Mouse (Mus musculus) heart, embryonic 15.5 days (tissue): Measurements from ENCODE around the gene Gm19426. TPM values are rescaled to one million over a fixed set of nuclear protein-coding genes. Genes with fewer than 3 reads are reported as not detected.
"Not testable (repeated sequence)": the region's sequence is repeated elsewhere in the genome, so short reads cannot be mapped to it uniquely, and the experiment has no call there.

Source experiments
- ATAC-seq: fragments of 200-750 bp; cut with Nextera tagmentation; replicated peaks from 2 replicates; pipeline ENCODE4 v1.8.0; 2017; ENCODE audit warnings: low read depth, moderate TSS enrichment; ENCODE audit not compliant: insufficient number of reproducible peaks, insufficient read depth, low FRiP score
- H3K27ac ChIP-seq: fragments of 300-500 bp; sonication (generic); 2 replicates; pipeline ENCODE4 v1.5.1; 2015; ENCODE audit warnings: mild to moderate bottlenecking, inconsistent platforms
- H3K27me3 ChIP-seq: fragments of 300-500 bp; sonication (generic); 2 replicates; pipeline ENCODE4 v1.6.1; 2015; ENCODE audit warnings: inconsistent platforms
- H3K36me3 ChIP-seq: fragments of 300-500 bp; sonication (generic); 2 replicates; pipeline ENCODE4 v1.6.1; 2015; ENCODE audit warnings: mild to moderate bottlenecking, inconsistent platforms
- H3K4me1 ChIP-seq: fragments of 300-500 bp; sonication (generic); replicated peaks from 2 replicates; pipeline ENCODE4 v1.6.1; 2015; ENCODE audit warnings: inconsistent platforms
- H3K4me2 ChIP-seq: fragments of 300-500 bp; sonication (generic); 2 replicates; pipeline ENCODE4 v1.6.1; 2015; ENCODE audit warnings: inconsistent platforms, mild to moderate bottlenecking, moderate library complexity
- H3K4me3 ChIP-seq: fragments of 300-500 bp; sonication (generic); 2 replicates; pipeline ENCODE4 v1.5.1; 2015; ENCODE audit warnings: mild to moderate bottlenecking, inconsistent platforms
- H3K9ac ChIP-seq: fragments of 300-500 bp; sonication (generic); 2 replicates; pipeline ENCODE4 v1.6.1; 2015; ENCODE audit warnings: mild to moderate bottlenecking, inconsistent platforms
- H3K9me3 ChIP-seq: fragments of 300-500 bp; sonication (generic); replicated peaks from 2 replicates; pipeline ENCODE4 v1.6.1; 2016; ENCODE audit warnings: inconsistent platforms
- WGBS: fragments of 180-500 bp; shearing (Covaris S2); methylation state at CpG from one replicate; pipeline ENCODE4 v1.1.7; 2015; ENCODE audit warnings: mixed read lengths; 5-methylcytosine and 5-hydroxymethylcytosine counted together
- polyA plus RNA-seq: library from polyadenylated mRNA; unstranded; fragments of >200 nt; fragmentation: Nextera tagmentation; extraction: Ambion mirVana; gene quantifications from 2 replicates; pipeline ENCODE4 v1.2.1, GENCODE M21; 2015

Gene Gm19426
- polyA plus RNA-seq, 1 experiment from 2014 or later = 5.3 TPM

- H3K4me1 ChIP-seq = peaks cover 57% of the 10 kb centered on the region
- peak overlapping the region; percentile 64 for H3K4me2 ChIP-seq
- ATAC-seq = no peak
- H3K4me3 ChIP-seq = peak overlapping the region; percentile 49
- H3K9ac ChIP-seq = peak overlapping the region; percentile 37
- H3K9me3 ChIP-seq = no peaks in the 10 kb centered on the region
- H3K36me3 ChIP-seq = no peaks in the 10 kb centered on the region
- H3K27ac ChIP-seq = no peak overlapping the region
- under 1% methylated on average over 11 of the region's 11 CpGs for WGBS
- peaks cover 17% of the 10 kb centered on the region; the same call in 1 of the 2 replicates for H3K27me3 ChIP-seq
Measured at GRCm38 (mm10) chr2:84734351-84734864, 9.0 kb downstream of the Gm19426 start.

DNA sequence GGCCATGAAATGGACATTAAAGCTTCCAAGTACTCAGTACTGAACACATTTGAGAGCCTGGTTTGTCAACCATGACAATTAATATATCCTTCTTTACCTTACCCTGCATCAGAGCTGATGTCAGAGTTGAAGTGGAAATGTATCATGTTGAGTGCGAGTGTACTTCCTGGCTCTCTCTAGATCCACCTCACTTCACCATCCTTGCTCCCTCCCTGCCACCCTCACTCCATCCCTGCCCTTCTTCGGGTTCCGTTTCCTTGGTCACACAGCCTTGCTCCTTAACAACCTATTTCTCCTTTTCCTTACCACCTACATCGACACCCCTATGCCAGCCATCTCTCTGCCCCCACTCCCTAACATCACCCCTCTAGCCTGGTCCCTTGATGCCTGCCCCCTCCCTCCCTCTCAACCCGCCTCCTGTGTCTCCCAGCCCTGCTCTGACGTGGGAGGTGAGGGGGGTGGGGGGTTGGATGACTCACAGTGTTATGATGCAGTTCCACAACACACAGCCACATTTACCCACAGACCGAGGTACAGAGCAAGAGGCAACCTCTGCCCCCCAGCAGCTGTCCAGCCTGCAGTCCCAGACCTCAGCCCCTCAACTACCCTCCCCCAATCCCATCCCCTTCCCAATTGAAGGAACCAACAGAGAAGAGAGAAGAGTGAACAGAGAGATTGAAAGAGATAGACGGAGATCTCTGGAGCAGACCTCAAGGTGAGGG, 9.7 kb downstream of the Gm19426 start, which contains the start of gene Ypel4:
Gene Ypel4, plus strand, starts transcription at position 480 of the 722 bp plus-strand sequence.
- H3K36me3 ChIP-seq = no peaks in the 10 kb centered on the region
- H3K27ac ChIP-seq = no peak within 1 kb of the TSS
- H3K27me3 ChIP-seq = peaks cover 17% of the 10 kb centered on the region; the same call in 1 of the 2 replicates
- peaks cover 53% of the 10 kb centered on the region for H3K4me1 ChIP-seq
- WGBS = 3% methylated on average over 8 of the region's 8 CpGs
- H3K4me3 ChIP-seq = peak within 1 kb of the TSS; percentile 49
- no peaks in the 10 kb centered on the region for H3K9me3 ChIP-seq
- peak within 1 kb of the TSS; percentile 64 for H3K4me2 ChIP-seq
- peak; percentile 58 for ATAC-seq
- peak within 1 kb of the TSS; percentile 37 for H3K9ac ChIP-seq

DNA sequence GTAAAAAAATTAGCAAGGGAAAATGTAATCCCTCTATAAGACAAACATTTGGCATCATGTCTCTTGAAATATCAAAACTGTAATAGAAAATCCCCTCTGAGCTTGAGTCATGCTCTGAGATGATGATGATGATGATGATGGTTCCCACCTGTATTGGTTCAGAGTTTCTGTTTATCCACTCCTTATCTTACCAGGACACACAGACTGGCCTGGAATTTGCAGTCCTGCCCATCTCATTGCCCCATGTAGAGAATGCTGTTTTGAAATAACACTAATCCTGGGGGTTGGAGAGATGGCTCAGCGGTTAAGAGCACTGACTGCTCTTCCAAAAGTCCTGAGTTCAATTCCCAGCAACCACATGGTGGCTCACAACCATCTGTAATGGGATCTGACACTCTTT, 11.1 kb downstream of the Gm19426 start:
- H3K27ac ChIP-seq = no peak overlapping the region
- no peak overlapping the region for H3K4me3 ChIP-seq
- ATAC-seq = no peak
- WGBS = 77% methylated on average over 1 of the region's 1 CpGs
- peaks cover 39% of the 10 kb centered on the region for H3K4me1 ChIP-seq
- H3K9ac ChIP-seq = no peak overlapping the region
- peaks cover 17% of the 10 kb centered on the region; the same call in 1 of the 2 replicates for H3K27me3 ChIP-seq
- no peaks in the 10 kb centered on the region for H3K9me3 ChIP-seq
- H3K36me3 ChIP-seq = no peaks in the 10 kb centered on the region
- no peak overlapping the region for H3K4me2 ChIP-seq

GRCm38 (mm10) chr2:84731206-84731605, 12.2 kb downstream of the Gm19426 start:
- Histone ChIP-seq H3K36me3 (no peaks in the 10 kb centered on the region), H3K4me2 (no peak overlapping the region), H3K9ac (no peak overlapping the region), H3K4me1 (peaks cover 34% of the 10 kb centered on the region), H3K4me3 (no peak overlapping the region), H3K9me3 (no peaks in the 10 kb centered on the region), H3K27me3 (peaks cover 14% of the 10 kb centered on the region; the same call in 1 of the 2 replicates), H3K27ac (no peak overlapping the region)
- WGBS = 71% methylated on average over 3 of the region's 3 CpGs
- no peak for ATAC-seq

- Histone ChIP-seq H3K4me1 (peaks cover 20% of the 10 kb centered on the region), H3K36me3 (peaks cover 22% of the 10 kb centered on the region)
- H3K4me3 ChIP-seq, H3K4me2 ChIP-seq, H3K27ac ChIP-seq, H3K9ac ChIP-seq, H3K9me3 ChIP-seq, H3K27me3 ChIP-seq, ATAC-seq: not testable (repeated sequence)
- WGBS = 79% methylated on average over 5 of the region's 5 CpGs
Measured at GRCm38 (mm10) chr2:84728191-84728590, 15.3 kb downstream of the Gm19426 start.

DNA sequence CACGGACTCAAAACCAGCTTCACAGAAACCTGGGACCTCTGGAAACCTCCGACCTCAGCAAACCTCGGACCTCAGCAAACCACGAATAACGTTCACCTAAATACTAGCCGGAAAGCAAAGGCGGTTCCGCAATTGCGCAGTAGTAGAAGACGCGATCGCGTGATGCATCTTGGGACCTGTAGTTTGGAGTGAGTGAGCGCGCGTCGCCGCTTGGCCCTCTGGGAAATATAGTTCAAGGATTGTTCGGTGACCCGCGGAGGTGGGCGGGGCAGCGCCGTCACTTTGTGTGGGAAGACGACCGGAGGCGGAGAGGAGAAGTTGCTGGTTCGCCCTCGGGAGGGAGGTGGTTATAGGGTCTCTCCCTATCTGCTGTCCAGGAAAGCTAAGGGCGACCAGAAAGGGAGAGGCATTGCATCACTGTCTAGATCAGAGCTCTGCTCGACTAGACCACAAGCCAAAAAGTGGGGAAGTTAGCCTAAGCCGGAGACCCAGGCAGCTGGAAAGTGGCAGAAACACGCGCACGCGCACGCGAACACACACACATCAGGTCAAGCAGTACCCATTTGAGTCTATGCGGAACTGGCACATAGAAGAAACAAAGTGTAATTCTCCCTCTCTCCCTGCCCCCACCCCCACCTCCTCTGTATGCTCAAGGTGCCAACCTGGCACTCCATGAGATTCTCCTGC, 16.1 kb downstream of the Gm19426 start, which contains the start of gene Clp1:
Gene Clp1, minus strand, starts transcription at position 179 of the 687 bp plus-strand sequence.
- Histone ChIP-seq H3K4me2 (peak within 1 kb of the TSS; percentile 79), H3K4me1 (peaks cover 20% of the 10 kb centered on the region), H3K27ac (peak within 1 kb of the TSS; percentile 88), H3K4me3 (peak within 1 kb of the TSS; percentile 58), H3K27me3 (no peaks in the 10 kb centered on the region), H3K36me3 (peaks cover 25% of the 10 kb centered on the region), H3K9me3 (no peaks in the 10 kb centered on the region), H3K9ac (peak within 1 kb of the TSS; percentile 56)
- WGBS = under 1% methylated on average over 39 of the region's 39 CpGs
- peak; percentile 96 for ATAC-seq

DNA sequence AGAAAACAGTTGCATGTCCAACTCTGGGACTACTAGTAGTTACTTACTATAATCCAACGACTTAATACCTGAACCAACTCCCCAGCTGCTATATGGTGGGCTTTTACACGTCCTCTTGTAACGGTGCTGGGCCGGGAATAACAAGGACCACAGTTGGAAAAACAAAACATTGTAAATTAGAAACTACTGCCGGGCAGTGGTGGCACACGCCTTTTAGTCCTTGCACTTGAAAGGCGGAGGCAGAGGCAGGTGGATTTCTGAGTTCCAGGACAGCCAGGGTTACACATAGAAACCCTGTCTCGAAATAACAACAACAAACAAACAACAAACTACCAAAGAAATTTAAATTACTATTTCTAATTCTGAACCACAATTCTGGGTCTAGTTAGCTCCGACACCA, 16.7 kb downstream of the Gm19426 start:
- H3K27ac ChIP-seq = no peak overlapping the region
- peaks cover 20% of the 10 kb centered on the region for H3K4me1 ChIP-seq
- peaks cover 31% of the 10 kb centered on the region for H3K36me3 ChIP-seq
- 2% methylated on average over 9 of the region's 9 CpGs for WGBS
- H3K9ac ChIP-seq = peak overlapping the region; percentile 56
- ATAC-seq = no peak
- peak overlapping the region; percentile 79 for H3K4me2 ChIP-seq
- H3K9me3 ChIP-seq = no peaks in the 10 kb centered on the region
- H3K27me3 ChIP-seq = no peaks in the 10 kb centered on the region
- H3K4me3 ChIP-seq = peak overlapping the region; percentile 58

DNA sequence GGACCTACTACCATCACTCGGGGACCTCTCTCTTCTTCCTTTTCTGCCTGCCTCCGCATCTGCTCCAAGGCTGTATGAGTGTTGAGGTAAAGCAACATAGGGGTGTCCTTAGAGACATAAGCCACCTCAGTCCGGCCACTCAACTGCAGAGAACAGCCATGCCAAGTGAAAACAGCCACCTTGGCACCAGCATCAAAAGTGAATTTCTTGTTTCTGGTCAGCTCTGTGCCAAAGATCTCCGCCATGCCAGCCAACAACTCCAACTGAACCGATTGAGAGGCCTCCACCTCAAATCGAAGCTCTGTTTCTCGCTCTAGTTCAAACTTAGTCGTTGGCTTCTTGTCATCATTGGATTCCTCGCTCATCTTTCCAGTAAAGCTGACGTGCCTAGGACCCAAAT, 17.7 kb downstream of the Gm19426 start:
- Histone ChIP-seq H3K27ac (no peak overlapping the region), H3K9ac (no peak overlapping the region), H3K4me1 (peaks cover 20% of the 10 kb centered on the region), H3K36me3 (peaks cover 33% of the 10 kb centered on the region), H3K27me3 (no peaks in the 10 kb centered on the region), H3K4me2 (peak overlapping the region; percentile 79), H3K4me3 (no peak overlapping the region; the same call in 1 of the 2 replicates), H3K9me3 (no peaks in the 10 kb centered on the region)
- WGBS = 86% methylated on average over 10 of the region's 10 CpGs
- no peak for ATAC-seq

DNA sequence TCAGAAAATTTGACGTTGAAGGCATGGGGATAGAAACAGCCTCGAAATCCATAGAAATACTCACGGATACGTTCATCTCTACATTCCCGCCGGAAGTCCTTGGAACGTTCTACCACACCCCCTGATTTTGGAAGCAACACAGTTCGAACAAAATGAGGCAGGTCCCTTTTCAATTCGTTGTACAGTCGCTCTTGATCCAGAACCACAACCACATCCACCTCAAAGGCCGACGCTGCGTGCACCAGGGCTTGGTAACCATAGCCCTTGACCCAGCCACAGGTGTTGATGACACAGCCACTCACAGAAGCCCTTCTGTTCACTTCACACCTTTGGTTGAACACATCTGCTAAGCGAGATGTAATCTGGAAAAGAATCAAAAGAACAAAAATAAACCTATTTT, 19.6 kb downstream of the Gm19426 start:
- Histone ChIP-seq H3K27ac (no peak overlapping the region), H3K4me2 (no peak overlapping the region), H3K4me3 (no peak overlapping the region), H3K9ac (no peak overlapping the region), H3K36me3 (peaks cover 33% of the 10 kb centered on the region), H3K9me3 (no peaks in the 10 kb centered on the region), H3K4me1 (peaks cover 20% of the 10 kb centered on the region), H3K27me3 (no peaks in the 10 kb centered on the region)
- no peak for ATAC-seq
- WGBS = 89% methylated on average over 14 of the region's 14 CpGs

DNA sequence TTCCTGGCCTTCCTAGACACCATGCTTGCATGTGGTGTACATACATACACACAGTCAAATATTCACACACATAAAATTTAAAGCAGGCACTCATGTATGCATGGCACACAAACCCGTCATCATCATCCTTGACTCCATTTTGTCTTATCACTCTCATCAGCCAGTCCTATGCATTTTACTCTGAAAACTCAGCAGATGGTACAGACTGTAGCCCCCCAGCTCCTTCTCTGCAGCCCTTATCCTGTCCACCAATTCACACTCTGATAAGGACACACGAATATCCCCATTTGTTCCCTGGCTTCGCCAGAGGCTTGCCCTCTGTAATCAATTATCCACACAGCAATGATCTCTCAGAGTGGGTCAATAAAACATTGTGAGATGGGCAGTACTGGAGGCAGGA, 22.3 kb downstream of the Gm19426 start:
- Histone ChIP-seq H3K36me3 (peaks cover 33% of the 10 kb centered on the region), H3K4me1 (peaks cover 23% of the 10 kb centered on the region), H3K27ac (no peak overlapping the region), H3K4me3 (no peak overlapping the region), H3K27me3 (no peaks in the 10 kb centered on the region), H3K9ac (no peak overlapping the region), H3K9me3 (no peaks in the 10 kb centered on the region), H3K4me2 (no peak overlapping the region)
- 75% methylated on average over 3 of the region's 3 CpGs for WGBS
- no peak for ATAC-seq

DNA sequence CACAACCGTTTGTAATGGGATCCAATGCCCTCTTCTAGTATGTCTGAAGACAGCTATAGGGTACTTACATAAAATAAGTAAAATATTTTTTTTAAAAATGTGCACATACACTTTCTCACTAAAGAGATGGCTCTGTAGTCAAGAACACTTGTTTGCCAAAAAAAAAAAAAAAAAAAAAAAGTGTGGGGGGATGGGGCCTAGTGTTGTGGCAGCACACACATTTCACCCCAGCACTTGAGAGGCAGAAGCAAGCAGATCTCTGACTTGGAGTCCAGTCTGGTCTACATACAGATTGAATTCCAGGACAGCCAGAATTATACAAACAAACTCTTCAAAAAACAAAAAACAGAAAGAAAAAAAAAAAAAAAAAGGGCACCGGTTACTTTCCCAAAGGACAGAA, 22.7 kb downstream of the Gm19426 start:
- Histone ChIP-seq H3K4me3 (no peak overlapping the region), H3K9ac (no peak overlapping the region), H3K36me3 (peaks cover 32% of the 10 kb centered on the region), H3K27me3 (no peaks in the 10 kb centered on the region), H3K4me2 (no peak overlapping the region), H3K27ac (no peak overlapping the region), H3K9me3 (no peaks in the 10 kb centered on the region), H3K4me1 (peaks cover 18% of the 10 kb centered on the region)
- WGBS = 93% methylated on average over 2 of the region's 2 CpGs
- ATAC-seq = no peak
